In the genomic region with DNA sequence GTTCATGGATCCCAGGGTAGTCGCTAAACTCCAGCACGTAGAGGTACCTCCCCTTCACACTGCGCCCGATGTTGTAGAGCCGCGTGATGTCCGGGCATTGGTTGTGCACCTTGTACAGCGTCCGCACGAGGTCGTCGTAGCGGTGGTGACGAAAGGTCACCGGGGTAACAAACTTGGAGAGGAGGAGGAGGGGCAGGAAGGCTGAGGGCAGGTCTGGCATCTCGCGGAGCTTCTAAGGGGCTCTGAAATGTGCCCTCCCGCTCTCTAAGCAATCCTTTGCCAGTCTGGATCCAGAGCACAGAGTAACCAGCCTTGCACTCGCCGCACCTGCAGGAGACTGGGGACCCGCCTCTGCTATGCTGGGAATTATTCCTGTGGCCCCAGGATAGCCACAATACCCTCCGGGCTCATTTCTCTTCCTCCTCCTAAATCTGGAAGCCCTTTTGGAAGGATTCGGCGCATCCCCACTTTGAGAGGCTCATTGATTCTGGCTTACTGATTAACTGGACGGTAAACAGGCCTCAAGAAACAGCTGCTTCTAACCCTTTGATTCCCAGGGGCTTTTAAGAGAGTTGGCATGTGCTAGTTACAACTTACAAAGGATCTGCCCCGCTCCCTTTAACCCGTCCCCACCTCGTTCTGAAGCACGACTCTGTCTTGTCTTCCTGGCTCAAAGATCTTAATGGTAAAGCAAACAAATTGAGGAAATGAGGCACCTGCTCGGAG, we compare ENCODE assay signal across 9 mouse cellular contexts. TPM values are rescaled to one million over a fixed set of nuclear protein-coding genes. Genes with fewer than 3 reads are reported as not detected.
DNase-seq lines count a peak whose midpoint lies in the region; ATAC-seq and TF ChIP-seq lines count a peak whose summit lies in the region.
"Had no signal": no experiment of that assay in that cellular context is flagged by ENCODE, and none has a peak within 500 bp of the region (broad histone marks: within the 10 kb centered on the region; RNA-seq: fewer than 3 reads in every experiment).

A gene (minus strand): TSS at position 488 of the 726 bp plus-strand sequence.

- WGBS in hindbrain, embryonic 13.5 days: 12% methylated on average over 30 of the region's 30 CpGs
- 14% methylated on average over 30 of the region's 30 CpGs for WGBS in liver, adult 2 months
- WGBS in neural tube, embryonic 12.5 days: 6% methylated on average over 30 of the region's 30 CpGs

- H3K27me3 ChIP-seq in erythroblast, embryonic 14.5 days (ENCODE audit: control insufficient read depth): peaks cover 9% of the 10 kb centered on the region
- peaks cover 25% of the 10 kb centered on the region; the same call in 1 of the 2 replicates for H3K27me3 ChIP-seq in hindbrain, embryonic 13.5 days
- H3K27me3 ChIP-seq in liver, adult 2 months (ENCODE audit: control insufficient read depth, insufficient read depth, low read length): no peaks in the 10 kb centered on the region
- H3K27me3 ChIP-seq in neural tube, embryonic 12.5 days (replicated peaks): no peaks in the 10 kb centered on the region

- peak within 1 kb of the TSS; percentile 21; the same call in 1 of the 2 replicates for H3K9ac ChIP-seq in hindbrain, embryonic 13.5 days
- H3K9ac ChIP-seq in liver, adult 2 months (ENCODE audit: low read depth, low read length): peak within 1 kb of the TSS; percentile 82
- no peak within 1 kb of the TSS for H3K9ac ChIP-seq in neural tube, embryonic 12.5 days
- H3K9ac ChIP-seq: embryonic facial prominence, embryonic 15.5 days had no signal

- H3K4me2 ChIP-seq in hindbrain, embryonic 13.5 days: peak within 1 kb of the TSS; percentile 52
- peak within 1 kb of the TSS; percentile 54 for H3K4me2 ChIP-seq in neural tube, embryonic 12.5 days (replicated peaks)
- H3K4me2 ChIP-seq: embryonic facial prominence, embryonic 15.5 days had no signal

- no peak within 1 kb of the TSS for H3K27ac ChIP-seq in hindbrain, embryonic 13.5 days
- H3K27ac ChIP-seq in liver, adult 2 months (replicated peaks; ENCODE audit: insufficient read depth, low read depth, low read length): peak within 1 kb of the TSS; percentile 98
- H3K27ac ChIP-seq in neural tube, embryonic 12.5 days: no peak within 1 kb of the TSS
- H3K27ac ChIP-seq: embryonic facial prominence, embryonic 15.5 days had no signal

- peak; percentile 50; the same call in 1 of the 2 replicates for TF ChIP-seq POLR2A in liver, adult 2 months (IDR thresholded peaks at IDR 0.05; ENCODE audit: extremely low read depth, insufficient read depth, low read length)

- DNase-seq in liver, adult 2 months (ENCODE audit: extremely low read depth, low read depth, low spot score): peak; percentile 98
- DNase-seq in urinary bladder, adult 2 months (ENCODE audit: low spot score): no peak
- no peak for DNase-seq in ovary, postnatal 10 days (ENCODE audit: low spot score)
- no peak for DNase-seq in right cerebral cortex, adult 2 months (ENCODE audit: low spot score in 2 of 2)

- no peaks in the 10 kb centered on the region; the same call in 1 of the 2 replicates for H3K36me3 ChIP-seq in erythroblast, embryonic 14.5 days (ENCODE audit: control insufficient read depth)
- H3K36me3 ChIP-seq in hindbrain, embryonic 13.5 days: no peaks in the 10 kb centered on the region
- H3K36me3 ChIP-seq in liver, adult 2 months (ENCODE audit: control insufficient read depth, insufficient read depth, low read length): peaks cover 4% of the 10 kb centered on the region
- no peaks in the 10 kb centered on the region for H3K36me3 ChIP-seq in neural tube, embryonic 12.5 days
- H3K36me3 ChIP-seq: embryonic facial prominence, embryonic 15.5 days had no signal

- H3K4me3 ChIP-seq in erythroblast, embryonic 14.5 days (replicated peaks): peak within 1 kb of the TSS; percentile 50
- H3K4me3 ChIP-seq in hindbrain, embryonic 13.5 days: peak within 1 kb of the TSS; percentile 23
- H3K4me3 ChIP-seq in liver, adult 2 months (ENCODE audit: insufficient read depth, low read depth, low read length): peak within 1 kb of the TSS; percentile 62
- no peak within 1 kb of the TSS for H3K4me3 ChIP-seq in neural tube, embryonic 12.5 days
- H3K4me3 ChIP-seq: embryonic facial prominence, embryonic 15.5 days had no signal

- peaks cover 15% of the 10 kb centered on the region; the same call in 1 of the 2 replicates for H3K79me2 ChIP-seq in liver, adult 2 months (ENCODE audit: control insufficient read depth, insufficient read depth, low read length)

- H3K4me1 ChIP-seq in erythroblast, embryonic 14.5 days (ENCODE audit: control insufficient read depth): no peaks in the 10 kb centered on the region
- peaks cover 10% of the 10 kb centered on the region for H3K4me1 ChIP-seq in hindbrain, embryonic 13.5 days (replicated peaks)
- peaks cover 13% of the 10 kb centered on the region for H3K4me1 ChIP-seq in liver, adult 2 months (ENCODE audit: control insufficient read depth, insufficient read depth, low read length)
- 0 out of 2 replicates have a peak, but pooled peaks cover 5% of the 10 kb centered on the region for H3K4me1 ChIP-seq in neural tube, embryonic 12.5 days

- TF ChIP-seq CTCF in liver, adult 2 months (IDR thresholded peaks at IDR 0.05; ENCODE audit: low read depth, low read length): peak; percentile 32; the same call in 1 of the 2 replicates

- ATAC-seq in erythroblast, adult 5-6 weeks (replicated peaks; ENCODE audit: low FRiP score, poor library complexity, severe bottlenecking): no peak
- ATAC-seq in hindbrain, embryonic 13.5 days (ENCODE audit: low FRiP score): no peak
- ATAC-seq in neural tube, embryonic 12.5 days (ENCODE audit: low FRiP score, low read depth): no peak

- H3K9me3 ChIP-seq in erythroblast, embryonic 14.5 days (ENCODE audit: control insufficient read depth, low read length): no peaks in the 10 kb centered on the region
- no peaks in the 10 kb centered on the region for H3K9me3 ChIP-seq in hindbrain, embryonic 13.5 days
- H3K9me3 ChIP-seq in neural tube, embryonic 12.5 days: no peaks in the 10 kb centered on the region
- H3K9me3 ChIP-seq: embryonic facial prominence, embryonic 15.5 days had no signal

RNA-seq across cellular contexts. Expression of the gene that starts here (rescaled TPM):
- polyA plus RNA-seq in erythroblast, embryonic 14.5 days (2012): 0.20 and 0.42 TPM in 2 replicates
- not detected in 2 replicates for total RNA-seq in erythroblast, adult 5-6 weeks (2015; ENCODE audit: low replicate concordance)
- total RNA-seq in erythroblast, adult 5-6 weeks (2017; ENCODE audit: low replicate concordance): not detected in 2 replicates
- 0.32 and 0.48 TPM in 2 replicates for polyA plus RNA-seq in hindbrain, embryonic 13.5 days (2015; fragmentation: Nextera tagmentation; extraction: Ambion mirVana)
- total RNA-seq in liver, adult 2 months (2014; rRNA removed): 215 and 272 TPM in 2 replicates
- polyA plus RNA-seq in liver, adult 2 months (2012; rRNA removed): 336 and 360 TPM in 2 replicates
- polyA plus RNA-seq in neural tube, embryonic 12.5 days (2016; fragmentation: Nextera tagmentation; extraction: Ambion mirVana): 0.30 and 0.47 TPM in 2 replicates
- 0.18 and 0.21 TPM in 2 replicates for polyA plus RNA-seq in urinary bladder, adult 2 months (2012; rRNA removed)

Comparison
In these comparisons a context has a peak if more than half of its experiments do, and no peak if none do; other contexts are left out.
1. RNA of the gene that starts here (total RNA-seq): 215 to 272 TPM in liver, adult 2 months; not detected in erythroblast, adult 5-6 weeks; every median in the first group is over 100 times any median in the second.
2. RNA of the gene that starts here (polyA plus RNA-seq): 336 to 360 TPM in liver, adult 2 months; 0.20 to 0.42 TPM in erythroblast, embryonic 14.5 days, 0.32 to 0.48 TPM in hindbrain, embryonic 13.5 days, 0.30 to 0.47 TPM in neural tube, embryonic 12.5 days and 0.18 to 0.21 TPM in urinary bladder, adult 2 months; every median in the first group is over 100 times any median in the second.